Mouse (Mus musculus): Measurements from ENCODE around the gene Uhrf2.
"Not testable (repeated sequence)": the region's sequence is repeated elsewhere in the genome, so short reads cannot be mapped to it uniquely, and the experiment has no call there.

Gene Uhrf2

GRCm38 (mm10) chr19:30029894-30030635 is at the start of gene Uhrf2:
TSS of gene Uhrf2 (plus strand) at chr19:30030513.
- DNase-seq (ENCODE audit: extremely low spot score, low read depth, low spot score): peak; percentile 73

DNA sequence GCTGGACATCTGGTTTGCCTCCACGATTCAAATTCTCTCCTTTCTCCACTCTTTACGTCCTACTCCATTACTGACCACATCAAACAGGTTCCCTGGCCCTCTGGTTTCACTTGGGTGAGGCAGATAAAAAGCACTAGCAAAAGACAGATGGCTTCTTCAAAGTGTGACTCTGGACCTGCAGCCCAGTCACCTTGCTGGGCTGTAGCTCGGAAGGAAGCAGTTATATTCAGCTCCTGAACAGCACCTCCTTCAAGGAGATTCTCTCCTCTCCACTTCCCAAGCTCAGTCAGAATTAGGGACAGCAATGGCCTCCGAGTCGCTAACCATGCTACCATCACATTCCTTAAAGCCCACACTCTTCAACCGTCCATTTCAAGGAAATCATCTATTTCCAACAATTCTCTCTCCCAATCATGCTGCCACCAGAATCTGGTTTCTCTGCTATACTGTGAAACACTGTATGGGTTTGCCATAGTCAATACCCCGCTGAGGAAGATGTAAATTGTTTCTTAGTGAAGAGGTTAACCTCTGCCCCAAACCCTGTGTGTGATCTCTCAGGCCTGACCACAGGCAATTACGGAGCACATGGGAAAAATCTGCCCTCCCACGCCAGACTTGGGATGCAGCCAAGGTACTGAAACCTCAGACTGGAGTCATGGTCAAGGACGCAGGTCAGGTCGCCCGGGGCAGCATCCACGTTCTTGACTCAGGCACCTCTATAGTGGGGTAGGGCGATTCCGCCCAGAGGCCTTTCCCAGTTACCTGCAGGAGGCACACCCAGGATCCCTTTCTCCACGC is 45.9 kb upstream of the Uhrf2 start:
- DNase-seq (ENCODE audit: extremely low spot score, low read depth, low spot score): no peak

- DNase-seq (ENCODE audit: extremely low spot score, low read depth, low spot score): no peak
Observed at GRCm38 (mm10) chr19:29986464-29987091, 43.7 kb upstream of the Uhrf2 start.

- no peak for DNase-seq (ENCODE audit: extremely low spot score, low read depth, low spot score)
Observed at GRCm38 (mm10) chr19:30000406-30001365, 29.6 kb upstream of the Uhrf2 start.

DNA sequence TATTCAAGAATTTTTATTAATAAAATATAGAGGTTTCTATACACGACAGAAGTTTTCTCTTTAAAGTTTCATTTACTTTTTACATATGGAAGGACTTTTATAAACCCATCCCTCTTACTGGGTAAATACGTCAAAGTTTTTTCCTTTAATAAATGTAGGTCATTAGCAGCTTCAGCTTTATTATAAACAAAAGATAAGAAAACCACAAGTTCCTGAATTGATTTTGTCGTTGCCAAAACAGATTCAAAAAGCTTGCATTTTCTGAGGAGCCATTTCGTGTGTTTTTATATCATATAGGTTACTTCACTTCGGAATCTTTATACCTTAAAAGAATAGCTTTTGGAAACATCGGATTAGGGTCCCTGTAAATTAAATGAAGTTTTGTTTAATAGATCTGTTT is 28.8 kb upstream of the Uhrf2 start:
- no peak for DNase-seq (ENCODE audit: extremely low spot score, low read depth, low spot score)

- DNase-seq (ENCODE audit: extremely low spot score, low read depth, low spot score): no peak
Observed at GRCm38 (mm10) chr19:30003621-30004020, 26.7 kb upstream of the Uhrf2 start, which contains the start of gene Trpd52l3. TSS of gene Trpd52l3 (plus strand) at chr19:30003790.

GRCm38 (mm10) chr19:30006371-30006770 is 23.9 kb upstream of the Uhrf2 start:
- no peak for DNase-seq (ENCODE audit: extremely low spot score, low read depth, low spot score)

- no peak for DNase-seq (ENCODE audit: extremely low spot score, low read depth, low spot score)
Observed at GRCm38 (mm10) chr19:30010520-30011296, 19.6 kb upstream of the Uhrf2 start.

DNA sequence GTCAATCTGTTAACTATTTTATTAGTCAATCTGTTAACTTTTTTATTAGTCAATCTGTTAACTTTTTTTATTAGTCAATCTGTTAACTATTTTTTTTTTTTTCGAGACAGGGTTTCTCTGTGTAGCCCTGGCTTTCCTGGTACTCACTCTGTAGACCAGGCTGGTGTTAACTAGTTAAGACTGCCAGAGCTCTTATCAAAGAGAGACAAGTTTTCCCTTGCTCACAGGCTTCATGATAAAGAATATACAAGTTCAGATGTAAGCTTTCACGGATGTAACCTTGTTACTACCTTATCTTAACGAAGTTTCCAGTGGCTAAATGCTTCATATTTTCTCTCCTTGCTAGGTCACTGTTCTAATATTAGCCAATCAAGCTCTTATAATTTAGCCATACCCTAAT is 16.0 kb upstream of the Uhrf2 start:
- no peak for DNase-seq (ENCODE audit: extremely low spot score, low read depth, low spot score)

DNA sequence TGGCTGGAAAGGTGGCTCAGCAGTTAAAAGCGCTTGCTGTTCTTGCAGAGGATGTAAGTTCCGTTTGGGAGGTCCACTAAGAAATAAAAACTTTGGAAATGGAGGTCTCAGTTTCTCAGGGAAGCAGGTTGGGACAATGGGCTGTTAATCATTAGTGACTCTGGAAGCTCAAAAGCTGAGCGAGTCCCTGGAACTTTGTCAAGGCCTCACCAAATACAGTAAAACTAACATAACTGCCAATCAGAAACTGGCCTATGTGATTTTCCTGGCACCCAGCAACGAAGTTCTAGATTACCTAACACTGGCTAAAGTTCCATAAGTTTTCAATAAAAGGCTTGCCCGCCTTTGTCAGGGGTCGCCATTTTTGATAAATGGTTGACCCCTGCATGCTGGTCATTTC is 14.2 kb upstream of the Uhrf2 start:
- DNase-seq (ENCODE audit: extremely low spot score, low read depth, low spot score): no peak

DNA sequence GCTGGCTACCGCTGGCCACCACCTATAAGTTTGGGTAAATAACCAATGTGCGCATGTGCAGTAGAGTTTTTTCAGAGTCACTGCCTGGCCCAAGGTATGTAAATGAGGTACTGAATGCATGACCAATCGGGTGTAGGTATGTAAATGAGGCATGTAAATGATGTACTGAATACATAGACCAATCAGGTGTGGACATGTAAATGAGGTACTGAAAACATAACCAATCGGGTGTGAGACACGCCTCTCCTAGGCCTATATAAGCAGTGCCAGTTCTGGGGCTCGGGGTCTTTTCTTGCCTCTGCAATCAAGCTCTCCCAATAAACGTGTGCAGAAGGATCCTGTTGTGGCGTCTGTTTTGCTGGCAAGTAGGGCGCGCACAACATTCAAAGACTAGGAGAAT is 6.9 kb upstream of the Uhrf2 start:
- DNase-seq (ENCODE audit: extremely low spot score, low read depth, low spot score): not testable (repeated sequence)

GRCm38 (mm10) chr19:30029002-30029710 is 1.2 kb upstream of the Uhrf2 start:
- no peak for DNase-seq (ENCODE audit: extremely low spot score, low read depth, low spot score)

DNA sequence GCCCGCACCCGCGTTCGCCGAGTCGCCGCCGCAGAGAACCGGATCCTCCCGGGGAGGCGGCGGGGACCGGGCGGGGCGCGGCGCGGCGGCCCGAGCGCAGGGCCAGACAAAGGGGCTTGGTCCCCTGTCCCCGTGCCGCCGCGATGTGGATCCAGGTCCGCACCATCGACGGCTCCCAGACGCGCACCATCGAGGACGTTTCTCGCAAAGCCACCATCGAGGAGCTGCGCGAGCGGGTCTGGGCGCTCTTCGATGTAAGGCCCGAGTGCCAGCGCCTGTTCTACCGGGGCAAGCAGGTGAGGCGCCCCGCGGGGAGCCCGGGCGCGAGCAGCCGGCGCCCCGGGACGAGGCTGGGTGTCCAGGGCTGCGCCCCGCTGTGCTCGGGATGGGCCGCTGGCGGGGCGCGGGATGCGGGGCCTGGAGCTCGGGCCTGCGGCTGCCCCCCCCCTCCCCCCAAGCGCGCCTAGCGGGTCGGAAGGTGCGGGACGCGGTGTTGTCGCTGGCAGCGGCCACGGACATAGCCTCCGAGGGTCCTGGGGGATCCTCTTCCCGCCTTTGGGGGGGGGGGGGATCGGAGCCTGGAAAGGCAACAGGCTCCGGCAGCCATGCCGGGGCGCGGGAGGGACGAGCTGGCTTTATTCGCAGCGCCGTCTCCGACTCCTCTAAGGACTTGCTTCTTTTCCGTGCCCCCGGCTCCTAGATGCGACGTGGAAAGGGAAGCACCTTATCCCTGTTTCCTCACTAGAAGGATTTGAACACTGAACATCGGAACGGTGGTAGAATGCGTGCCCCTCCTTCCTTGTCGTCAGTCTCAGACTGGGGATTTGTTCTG is 539 bp downstream of the Uhrf2 start:
- no peak for DNase-seq (ENCODE audit: extremely low spot score, low read depth, low spot score)

DNA sequence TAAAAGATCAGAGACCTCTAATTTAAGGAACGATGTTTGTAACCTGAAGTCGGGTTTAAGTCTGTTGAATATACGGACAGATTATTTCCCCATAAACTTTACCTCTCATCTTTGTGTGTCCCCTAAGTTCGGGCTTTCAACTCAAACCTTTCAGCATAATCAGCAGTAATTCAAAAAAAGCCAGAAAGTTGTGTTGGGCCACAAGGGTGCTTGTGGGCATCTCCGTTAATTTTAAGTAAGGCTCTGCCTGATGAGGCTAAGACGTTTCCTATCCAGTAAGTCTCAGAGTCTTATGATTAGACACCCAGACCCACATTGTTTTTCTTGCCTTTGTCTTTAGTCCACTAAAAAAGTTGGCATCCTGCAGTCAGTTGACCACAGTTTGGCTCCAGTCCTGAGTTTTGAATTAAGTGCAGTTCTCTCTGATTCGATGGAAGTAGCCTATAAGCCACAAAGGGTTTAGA is 1.2 kb downstream of the Uhrf2 start:
- no peak for DNase-seq (ENCODE audit: extremely low spot score, low read depth, low spot score)

- no peak for DNase-seq (ENCODE audit: extremely low spot score, low read depth, low spot score)
Observed at GRCm38 (mm10) chr19:30032206-30032605, 1.9 kb downstream of the Uhrf2 start.

- no peak for DNase-seq (ENCODE audit: extremely low spot score, low read depth, low spot score)
Observed at GRCm38 (mm10) chr19:30035361-30035760, 5.0 kb downstream of the Uhrf2 start.

DNA sequence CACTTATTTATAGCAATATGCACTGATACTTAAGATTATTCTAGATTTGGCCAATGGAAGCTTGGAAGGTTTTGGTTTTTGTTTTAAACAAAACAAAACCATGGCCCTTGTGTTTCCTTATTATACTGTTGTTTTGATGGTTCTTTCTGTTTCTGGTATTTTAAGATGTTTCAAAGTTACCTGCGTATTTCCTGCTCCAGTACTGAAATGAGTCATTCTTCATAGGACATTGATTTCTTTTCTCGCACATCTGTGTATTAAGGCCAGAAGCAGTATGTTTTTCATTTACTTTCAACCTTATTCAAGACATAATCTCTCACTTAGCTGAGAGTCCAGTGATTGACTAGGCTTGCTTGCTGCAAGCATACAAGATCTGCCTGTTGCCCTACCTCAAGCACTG is 13.4 kb downstream of the Uhrf2 start:
- no peak for DNase-seq (ENCODE audit: extremely low spot score, low read depth, low spot score)

GRCm38 (mm10) chr19:30044630-30045029 is 14.3 kb downstream of the Uhrf2 start:
- no peak for DNase-seq (ENCODE audit: extremely low spot score, low read depth, low spot score)
